Mouse (Mus musculus): ENCODE data around the gene Upp2. TPM values are rescaled to one million over a fixed set of nuclear protein-coding genes. Genes with fewer than 3 reads are reported as not detected.

Gene Upp2
- polyA plus RNA-seq, 1 experiment from 2014 or later = 7.5 TPM

DNA sequence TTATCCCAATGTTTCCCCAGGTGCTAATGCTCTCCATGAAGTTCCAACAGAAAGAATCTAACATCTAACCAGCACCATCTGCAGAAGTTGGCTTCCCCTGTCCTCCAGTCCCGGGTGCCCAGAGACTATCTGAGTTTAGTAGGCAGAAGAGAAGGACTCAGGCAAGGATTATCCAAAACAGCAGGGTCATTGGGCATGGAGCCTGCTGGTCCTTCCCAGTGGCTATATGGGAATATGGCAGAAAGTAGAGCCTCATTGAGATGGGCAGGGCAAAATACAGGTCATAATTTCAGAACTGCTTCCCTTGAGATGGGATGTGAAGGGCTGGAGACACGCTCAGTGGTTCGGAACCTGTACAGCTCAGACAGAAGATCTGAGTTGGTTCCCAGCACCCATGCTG lies 39.3 kb upstream of the Upp2 start:
- peaks cover 33 to 76% of the 10 kb centered on the region in 2 experiments for H3K4me1 ChIP-seq (ENCODE audit: control insufficient read depth in 2 of 2, insufficient read depth in 2 of 2, low read length in 2 of 2)
- H3K9me3 ChIP-seq (ENCODE audit: control insufficient read depth, low read length) = no peaks in the 10 kb centered on the region
- WGBS = 90% methylated on average over 3 of the region's 3 CpGs
- no peak overlapping the region for H3K9ac ChIP-seq (ENCODE audit: low read length)
- ATAC-seq (ENCODE audit: insufficient number of reproducible peaks, insufficient read depth, low FRiP score, low read depth) = no peak
- H3K27me3 ChIP-seq (ENCODE audit: control insufficient read depth, insufficient read depth, low read length) = no peaks in the 10 kb centered on the region
- peak overlapping the region in 1 of 2 experiments; percentile 62; a peak in 2 of 4 replicates for H3K27ac ChIP-seq (replicated peaks in 1 of 2; ENCODE audit: control insufficient read depth in 1 of 2, insufficient read depth in 1 of 2, low read depth in 2 of 2, low read length in 2 of 2)
- no peak overlapping the region for H3K4me2 ChIP-seq (ENCODE audit: low read length)
- no peaks in the 10 kb centered on the region for H3K36me3 ChIP-seq (ENCODE audit: control insufficient read depth, insufficient read depth, low read length)
- H3K4me3 ChIP-seq (ENCODE audit: control insufficient read depth in 1 of 2, insufficient read depth in 1 of 2, low read depth in 1 of 2, low read length in 2 of 2) = no peak overlapping the region

GRCm38 (mm10) chr2:58529384-58529783 lies 37.7 kb upstream of the Upp2 start:
- H3K4me2 ChIP-seq (ENCODE audit: low read length) = 0 out of 2 replicates have a peak overlapping the region, but pooled peaks have one; percentile 1
- peaks cover 47 to 78% of the 10 kb centered on the region in 2 experiments for H3K4me1 ChIP-seq (ENCODE audit: control insufficient read depth in 2 of 2, insufficient read depth in 2 of 2, low read length in 2 of 2)
- 76% methylated on average over 5 of the region's 5 CpGs for WGBS
- H3K36me3 ChIP-seq (ENCODE audit: control insufficient read depth, insufficient read depth, low read length) = no peaks in the 10 kb centered on the region
- ATAC-seq (ENCODE audit: insufficient number of reproducible peaks, insufficient read depth, low FRiP score, low read depth) = no peak
- no peaks in the 10 kb centered on the region for H3K9me3 ChIP-seq (ENCODE audit: control insufficient read depth, low read length)
- H3K9ac ChIP-seq (ENCODE audit: low read length) = no peak overlapping the region; the same call in 1 of the 2 replicates
- no peaks in the 10 kb centered on the region for H3K27me3 ChIP-seq (ENCODE audit: control insufficient read depth, insufficient read depth, low read length)
- H3K27ac ChIP-seq (replicated peaks in 1 of 2; ENCODE audit: control insufficient read depth in 1 of 2, insufficient read depth in 1 of 2, low read depth in 2 of 2, low read length in 2 of 2) = peak overlapping the region; percentile 5 to 51; a peak in 2 of 4 replicates
- no peak overlapping the region for H3K4me3 ChIP-seq (ENCODE audit: control insufficient read depth in 1 of 2, insufficient read depth in 1 of 2, low read depth in 1 of 2, low read length in 2 of 2)

- 0 out of 2 replicates have a peak overlapping the region, but pooled peaks have one; percentile 25 for H3K9ac ChIP-seq (ENCODE audit: low read length)
- peaks cover 49 to 80% of the 10 kb centered on the region in 2 experiments for H3K4me1 ChIP-seq (ENCODE audit: control insufficient read depth in 2 of 2, insufficient read depth in 2 of 2, low read length in 2 of 2)
Measured at GRCm38 (mm10) chr2:58529860-58530440, 37.1 kb upstream of the Upp2 start.

DNA sequence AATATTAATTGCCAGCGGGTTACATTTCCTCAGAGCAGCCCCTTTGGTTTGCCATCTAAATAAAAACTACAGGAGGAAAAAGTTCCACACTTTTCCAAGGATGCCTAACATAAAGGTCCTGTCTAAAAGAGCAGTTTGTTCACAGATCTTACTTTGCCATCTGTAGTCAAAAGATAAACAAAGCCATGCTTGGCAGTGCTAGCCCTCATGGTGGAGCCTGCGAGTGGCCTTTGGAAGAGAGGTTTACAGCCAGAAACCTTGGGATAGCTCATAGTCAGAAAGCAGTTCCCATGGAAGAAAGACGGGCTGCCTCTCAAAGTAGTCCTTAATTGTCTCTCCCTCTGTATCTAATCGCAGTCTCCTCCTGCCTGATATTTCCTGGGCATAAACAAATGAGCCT lies 36.6 kb upstream of the Upp2 start:
- Histone ChIP-seq H3K27ac (replicated peaks in 1 of 2; ENCODE audit: control insufficient read depth in 1 of 2, insufficient read depth in 1 of 2, low read depth in 2 of 2, low read length in 2 of 2) (peak overlapping the region in 1 of 2 experiments; percentile 51; a peak in 2 of 4 replicates), H3K27me3 (ENCODE audit: control insufficient read depth, insufficient read depth, low read length) (no peaks in the 10 kb centered on the region), H3K9ac (ENCODE audit: low read length) (no peak overlapping the region), H3K9me3 (ENCODE audit: control insufficient read depth, low read length) (no peaks in the 10 kb centered on the region), H3K4me2 (ENCODE audit: low read length) (no peak overlapping the region), H3K36me3 (ENCODE audit: control insufficient read depth, insufficient read depth, low read length) (0 out of 2 replicates have a peak, but pooled peaks cover 4% of the 10 kb centered on the region), H3K4me3 (ENCODE audit: control insufficient read depth in 1 of 2, insufficient read depth in 1 of 2, low read depth in 1 of 2, low read length in 2 of 2) (no peak overlapping the region), H3K4me1 (ENCODE audit: control insufficient read depth in 2 of 2, insufficient read depth in 2 of 2, low read length in 2 of 2) (peaks cover 51 to 86% of the 10 kb centered on the region in 2 experiments)
- ATAC-seq (ENCODE audit: insufficient number of reproducible peaks, insufficient read depth, low FRiP score, low read depth) = no peak
- 64% methylated on average over 4 of the region's 4 CpGs for WGBS

More at GRCm38 (mm10) chr2:58529860-58530440, 37.1 kb upstream of the Upp2 start:
- Histone ChIP-seq H3K4me2 (ENCODE audit: low read length) (no peak overlapping the region), H3K4me3 (ENCODE audit: control insufficient read depth in 1 of 2, insufficient read depth in 1 of 2, low read depth in 1 of 2, low read length in 2 of 2) (no peak overlapping the region), H3K27ac (replicated peaks in 1 of 2; ENCODE audit: control insufficient read depth in 1 of 2, insufficient read depth in 1 of 2, low read depth in 2 of 2, low read length in 2 of 2) (peak overlapping the region in 1 of 2 experiments; percentile 51; a peak in 2 of 4 replicates), H3K36me3 (ENCODE audit: control insufficient read depth, insufficient read depth, low read length) (0 out of 2 replicates have a peak, but pooled peaks cover under 1% of the 10 kb centered on the region), H3K27me3 (ENCODE audit: control insufficient read depth, insufficient read depth, low read length) (no peaks in the 10 kb centered on the region), H3K9me3 (ENCODE audit: control insufficient read depth, low read length) (no peaks in the 10 kb centered on the region)
- WGBS = 56% methylated on average over 7 of the region's 7 CpGs
- ATAC-seq (ENCODE audit: insufficient number of reproducible peaks, insufficient read depth, low FRiP score, low read depth) = no peak

DNA sequence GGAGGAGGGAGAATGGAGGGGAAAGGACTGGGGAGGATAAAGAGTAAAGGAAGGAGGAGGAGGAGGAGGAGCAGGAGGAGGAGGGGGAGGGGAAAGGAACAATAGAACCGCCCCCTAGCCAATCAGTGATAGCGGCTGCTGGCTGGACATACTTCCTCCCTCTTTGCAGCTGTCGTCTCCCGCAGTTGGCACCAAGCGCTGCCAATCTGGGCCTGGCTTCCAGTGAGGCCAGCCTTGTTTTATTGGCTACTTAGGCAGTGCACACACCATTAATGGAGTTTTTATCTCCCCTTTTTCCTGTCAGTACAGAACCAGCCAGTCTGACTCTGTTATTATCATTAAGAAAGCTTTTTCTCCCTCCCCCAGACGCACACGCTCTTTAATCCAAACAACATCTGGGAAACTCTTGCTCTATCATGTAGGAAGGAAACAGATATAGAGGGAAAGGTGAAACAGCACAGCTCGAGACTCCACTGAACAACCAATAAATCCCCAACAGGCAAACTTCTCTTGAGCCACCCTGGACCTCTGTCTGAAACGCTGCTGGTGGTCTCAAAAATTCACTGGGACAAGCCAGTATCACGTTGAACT lies 34.7 kb upstream of the Upp2 start:
- H3K4me1 ChIP-seq (ENCODE audit: control insufficient read depth in 2 of 2, insufficient read depth in 2 of 2, low read length in 2 of 2) = peaks cover 50 to 96% of the 10 kb centered on the region in 2 experiments
- peaks cover 18% of the 10 kb centered on the region for H3K36me3 ChIP-seq (ENCODE audit: control insufficient read depth, insufficient read depth, low read length)
- ATAC-seq (ENCODE audit: insufficient number of reproducible peaks, insufficient read depth, low FRiP score, low read depth) = peak; percentile 82

GRCm38 (mm10) chr2:58533521-58534001 lies 33.5 kb upstream of the Upp2 start:
- no peak overlapping the region for H3K4me3 ChIP-seq (ENCODE audit: control insufficient read depth in 1 of 2, insufficient read depth in 1 of 2, low read depth in 1 of 2, low read length in 2 of 2)
- peak overlapping the region; percentile 16; the same call in 1 of the 2 replicates for H3K9ac ChIP-seq (ENCODE audit: low read length)
- 21% methylated on average over 7 of the region's 7 CpGs for WGBS
- no peaks in the 10 kb centered on the region for H3K9me3 ChIP-seq (ENCODE audit: control insufficient read depth, low read length)
- H3K27ac ChIP-seq (replicated peaks in 1 of 2; ENCODE audit: control insufficient read depth in 1 of 2, insufficient read depth in 1 of 2, low read depth in 2 of 2, low read length in 2 of 2) = peak overlapping the region; percentile 73 to 89
- no peaks in the 10 kb centered on the region for H3K27me3 ChIP-seq (ENCODE audit: control insufficient read depth, insufficient read depth, low read length)
- peaks cover 22% of the 10 kb centered on the region for H3K36me3 ChIP-seq (ENCODE audit: control insufficient read depth, insufficient read depth, low read length)
- peaks cover 44 to 98% of the 10 kb centered on the region in 2 experiments for H3K4me1 ChIP-seq (ENCODE audit: control insufficient read depth in 2 of 2, insufficient read depth in 2 of 2, low read length in 2 of 2)
- ATAC-seq (ENCODE audit: insufficient number of reproducible peaks, insufficient read depth, low FRiP score, low read depth) = no peak
- peak overlapping the region; percentile 35 for H3K4me2 ChIP-seq (ENCODE audit: low read length)

More for the DNA sequence above, 34.7 kb upstream of the Upp2 start:
- H3K27ac ChIP-seq (replicated peaks in 1 of 2; ENCODE audit: control insufficient read depth in 1 of 2, insufficient read depth in 1 of 2, low read depth in 2 of 2, low read length in 2 of 2) = peak overlapping the region; percentile 75
- peak overlapping the region; percentile 32; the same call in 1 of the 2 replicates for H3K4me2 ChIP-seq (ENCODE audit: low read length)
- WGBS = 22% methylated on average over 9 of the region's 10 CpGs
- H3K4me3 ChIP-seq (ENCODE audit: control insufficient read depth in 1 of 2, insufficient read depth in 1 of 2, low read depth in 1 of 2, low read length in 2 of 2) = no peak overlapping the region
- no peaks in the 10 kb centered on the region for H3K9me3 ChIP-seq (ENCODE audit: control insufficient read depth, low read length)
- no peak overlapping the region for H3K9ac ChIP-seq (ENCODE audit: low read length)
- no peaks in the 10 kb centered on the region for H3K27me3 ChIP-seq (ENCODE audit: control insufficient read depth, insufficient read depth, low read length)

DNA sequence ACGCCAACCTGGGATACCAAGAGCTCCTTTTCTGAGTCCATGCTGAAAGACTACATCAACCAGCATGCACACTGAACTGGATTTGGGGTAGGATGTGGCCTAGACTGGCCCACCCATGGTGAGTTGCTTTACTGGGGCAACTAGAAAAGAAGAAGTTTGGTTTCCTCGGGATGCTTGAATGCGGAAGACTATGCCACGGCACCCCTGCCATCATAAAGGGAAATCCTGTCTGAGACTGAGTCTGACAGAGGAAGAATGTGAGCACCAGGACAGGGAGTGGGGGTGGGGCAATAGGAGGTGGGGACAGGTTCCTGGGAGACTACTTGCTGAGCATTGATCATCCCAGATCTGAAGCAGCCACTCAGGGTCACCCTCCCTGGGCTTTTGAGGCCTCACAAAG lies 32.7 kb upstream of the Upp2 start:
- Histone ChIP-seq H3K4me3 (ENCODE audit: control insufficient read depth in 1 of 2, insufficient read depth in 1 of 2, low read depth in 1 of 2, low read length in 2 of 2) (no peak overlapping the region), H3K27me3 (ENCODE audit: control insufficient read depth, insufficient read depth, low read length) (no peaks in the 10 kb centered on the region), H3K27ac (replicated peaks in 1 of 2; ENCODE audit: control insufficient read depth in 1 of 2, insufficient read depth in 1 of 2, low read depth in 2 of 2, low read length in 2 of 2) (peak overlapping the region; percentile 73 to 89; a peak in 3 of 4 replicates), H3K4me2 (ENCODE audit: low read length) (no peak overlapping the region), H3K9me3 (ENCODE audit: control insufficient read depth, low read length) (no peaks in the 10 kb centered on the region), H3K9ac (ENCODE audit: low read length) (no peak overlapping the region), H3K36me3 (ENCODE audit: control insufficient read depth, insufficient read depth, low read length) (peaks cover 22% of the 10 kb centered on the region), H3K4me1 (ENCODE audit: control insufficient read depth in 2 of 2, insufficient read depth in 2 of 2, low read length in 2 of 2) (peaks cover 45 to 98% of the 10 kb centered on the region in 2 experiments)
- WGBS = 72% methylated on average over 4 of the region's 4 CpGs
- no peak for ATAC-seq (ENCODE audit: insufficient number of reproducible peaks, insufficient read depth, low FRiP score, low read depth)
